Mouse (Mus musculus) liver, postnatal 0 days (tissue): ENCODE measurements at regions not wholly inside any gene's neighbourhood (a gene's known extent, or its start where the extent isn't known, plus 50 kb on each side); places are given as distances from the start of the nearest gene placed in this dataset.

ENCODE experiments used
- ATAC-seq: fragments of 200-750 bp; cut with Nextera tagmentation; 2 replicates; pipeline ENCODE4 v1.8.0; 2017; ENCODE audit warnings: mild to moderate bottlenecking, moderate library complexity
- DNase-seq: peaks from one replicate; pipeline ENCODE4 v3.0.0-alpha.2; 2016
- H3K27ac ChIP-seq: fragments of 300-500 bp; sonication (generic); 2 replicates; pipeline ENCODE4 v1.5.1; 2014; ENCODE audit warnings: antibody characterized with exemption, moderate library complexity, mild to moderate bottlenecking, low read depth
- H3K27me3 ChIP-seq: fragments of 300-500 bp; sonication (generic); 2 replicates; pipeline ENCODE4 v1.6.1; 2014; ENCODE audit warnings: low read length, control low read depth, mixed read lengths; ENCODE audit not compliant: insufficient read depth
- H3K36me3 ChIP-seq: fragments of 300-500 bp; sonication (generic); replicated peaks from 2 replicates; pipeline ENCODE4 v1.6.1; 2014; ENCODE audit warnings: mild to moderate bottlenecking, control low read depth, low read length, moderate library complexity, mixed read lengths; ENCODE audit not compliant: insufficient read depth
- H3K4me1 ChIP-seq: fragments of 300-500 bp; sonication (generic); 2 replicates; pipeline ENCODE4 v1.6.1; 2014; ENCODE audit warnings: antibody characterized with exemption, mild to moderate bottlenecking, control low read depth; ENCODE audit not compliant: insufficient read depth
- H3K4me2 ChIP-seq: fragments of 300-500 bp; sonication (generic); 2 replicates; pipeline ENCODE4 v1.6.1; 2014; ENCODE audit warnings: low read depth, mild to moderate bottlenecking, low read length, moderate library complexity, mixed read lengths
- H3K4me3 ChIP-seq: fragments of 300-500 bp; sonication (generic); 2 replicates; pipeline ENCODE4 v1.5.1; 2014; ENCODE audit warnings: low read depth, low read length
- H3K9ac ChIP-seq: fragments of 300-500 bp; sonication (generic); replicated peaks from 2 replicates; pipeline ENCODE4 v1.6.1; 2014; ENCODE audit warnings: mild to moderate bottlenecking, moderate library complexity
- H3K9me3 ChIP-seq: fragments of 300-500 bp; sonication (generic); 2 replicates; pipeline ENCODE4 v1.6.1; 2016; ENCODE audit warnings: mild to moderate bottlenecking, control low read depth, low read length, mixed read lengths
- CTCF ChIP-seq: sonication (generic); IDR thresholded peaks from 2 replicates; pipeline ENCODE4 v1.5.1; 2016; ENCODE audit warnings: antibody characterized with exemption, low read depth
- EP300 ChIP-seq: IDR thresholded peaks from 2 replicates; pipeline ENCODE4 v1.6.1; 2016; ENCODE audit warnings: antibody characterized with exemption, low read depth, mild to moderate bottlenecking
- WGBS: fragments of 180-500 bp; shearing (Covaris S2); extraction: QIAGEN DNeasy Blood & Tissue Kit; methylation state at CpG from one replicate; pipeline ENCODE4 v1.1.7; 2014; ENCODE audit not compliant: insufficient replicate concordance; 5-methylcytosine and 5-hydroxymethylcytosine counted together

DNA sequence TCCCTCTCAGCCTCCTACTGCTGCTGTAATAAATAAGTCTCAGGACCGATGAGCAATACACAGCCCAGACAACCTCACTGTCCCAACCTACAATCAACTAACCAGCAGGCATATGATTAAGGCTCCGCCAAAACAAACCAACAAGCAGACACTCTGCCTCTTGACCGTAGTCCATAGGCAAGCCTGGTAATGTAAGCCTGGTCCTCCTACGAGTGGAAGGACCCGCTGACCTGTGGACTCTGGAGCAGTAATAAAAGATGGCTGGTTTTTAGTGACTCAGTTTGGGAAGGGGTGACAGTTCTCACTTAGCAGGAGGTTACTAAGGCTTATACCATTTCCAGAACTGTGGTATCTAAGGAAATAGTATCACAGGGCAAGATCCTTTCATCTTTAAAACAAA, 53.4 kb downstream of the Gm47996 start:
- no peak overlapping the region for H3K4me2 ChIP-seq
- no peaks in the 10 kb centered on the region for H3K36me3 ChIP-seq
- ATAC-seq (no peak), DNase-seq (no peak)
- no peak overlapping the region for H3K9ac ChIP-seq
- no peaks in the 10 kb centered on the region for H3K4me1 ChIP-seq
- WGBS = 82% methylated on average over 5 of the region's 5 CpGs
- TF ChIP-seq CTCF (no peak), EP300 (no peak)
- no peak overlapping the region for H3K27ac ChIP-seq
- no peaks in the 10 kb centered on the region for H3K9me3 ChIP-seq
- no peaks in the 10 kb centered on the region for H3K27me3 ChIP-seq
- no peak overlapping the region for H3K4me3 ChIP-seq

GRCm38 (mm10) chr1:151263830-151264229, 53.9 kb downstream of the Gm47996 start:
- Histone ChIP-seq H3K9me3 (no peaks in the 10 kb centered on the region), H3K4me1 (no peaks in the 10 kb centered on the region), H3K27me3 (no peaks in the 10 kb centered on the region), H3K27ac (no peak overlapping the region), H3K9ac (no peak overlapping the region), H3K4me2 (no peak overlapping the region), H3K36me3 (no peaks in the 10 kb centered on the region), H3K4me3 (no peak overlapping the region)
- WGBS = 71% methylated on average over 2 of the region's 2 CpGs
- DNase-seq (no peak), ATAC-seq (no peak)
- TF ChIP-seq CTCF (no peak), EP300 (no peak)

DNA sequence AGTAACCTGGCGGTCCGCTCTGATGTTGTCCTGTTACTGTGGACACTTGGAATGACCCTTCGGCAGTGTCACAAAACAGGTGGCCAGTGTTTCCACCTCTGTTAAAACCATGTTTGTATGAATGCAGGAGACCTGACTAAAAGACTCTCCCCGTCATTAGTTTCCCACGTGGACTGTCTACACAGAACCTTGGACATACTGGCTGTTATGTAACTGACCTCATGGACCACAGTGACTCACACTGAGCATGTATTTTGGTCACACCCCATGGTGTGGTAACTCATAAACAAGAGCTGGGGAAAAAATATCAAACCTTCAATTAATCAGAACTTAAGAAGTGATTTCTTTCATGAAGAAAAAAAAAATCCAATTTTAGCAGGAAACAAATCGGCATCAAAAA, 54.9 kb downstream of the Gm47996 start:
- no peaks in the 10 kb centered on the region for H3K4me1 ChIP-seq
- no peaks in the 10 kb centered on the region for H3K9me3 ChIP-seq
- H3K4me3 ChIP-seq = no peak overlapping the region
- peak overlapping the region; percentile 68 for H3K27ac ChIP-seq
- H3K4me2 ChIP-seq = no peak overlapping the region
- TF ChIP-seq EP300 (peak; percentile 77), CTCF (no peak)
- H3K9ac ChIP-seq = no peak overlapping the region
- peak; percentile 21 for DNase-seq
- WGBS = 75% methylated on average over 6 of the region's 6 CpGs
- H3K27me3 ChIP-seq = no peaks in the 10 kb centered on the region
- peak; percentile 98 for ATAC-seq
- no peaks in the 10 kb centered on the region for H3K36me3 ChIP-seq

- no peaks in the 10 kb centered on the region for H3K36me3 ChIP-seq
- no peak overlapping the region for H3K4me3 ChIP-seq
- DNase-seq (no peak), ATAC-seq (no peak)
- TF ChIP-seq EP300 = no peak
- TF ChIP-seq CTCF = no peak
- no peak overlapping the region for H3K4me2 ChIP-seq
- no peak overlapping the region for H3K27ac ChIP-seq
- no peaks in the 10 kb centered on the region for H3K27me3 ChIP-seq
- no peaks in the 10 kb centered on the region for H3K9me3 ChIP-seq
- 55% methylated on average over 5 of the region's 5 CpGs for WGBS
- H3K4me1 ChIP-seq = no peaks in the 10 kb centered on the region
- no peak overlapping the region for H3K9ac ChIP-seq
Measured at GRCm38 (mm10) chr1:151265590-151265989, 55.7 kb downstream of the Gm47996 start.

DNA sequence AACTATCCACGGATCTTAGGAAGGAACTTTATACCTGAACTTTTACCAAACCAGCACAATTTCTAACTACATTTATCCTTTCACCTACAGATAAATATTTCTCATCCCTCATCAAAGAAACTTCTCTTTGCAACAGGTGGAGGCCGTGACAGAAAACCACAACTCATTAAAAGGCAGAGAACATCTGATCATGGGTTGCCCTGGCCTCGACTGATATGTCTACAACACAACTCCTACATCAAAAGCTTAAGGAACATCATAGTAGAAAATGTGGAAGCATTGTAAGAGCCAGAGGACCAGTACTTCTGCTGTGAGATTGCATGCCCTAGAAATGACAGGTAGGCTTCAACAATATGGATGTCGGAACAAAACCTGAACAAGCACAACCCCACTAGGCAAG, 56.8 kb downstream of the Gm47996 start:
- Histone ChIP-seq H3K4me1 (peaks cover 4% of the 10 kb centered on the region), H3K27me3 (no peaks in the 10 kb centered on the region), H3K36me3 (no peaks in the 10 kb centered on the region), H3K4me3 (no peak overlapping the region), H3K9me3 (no peaks in the 10 kb centered on the region), H3K9ac (no peak overlapping the region), H3K27ac (no peak overlapping the region), H3K4me2 (no peak overlapping the region)
- ATAC-seq (no peak), DNase-seq (no peak)
- 64% methylated on average over 4 of the region's 4 CpGs for WGBS
- TF ChIP-seq CTCF (no peak), EP300 (no peak)

GRCm38 (mm10) chr1:151270691-151271090, 60.8 kb downstream of the Gm47996 start:
- H3K4me2 ChIP-seq = peak overlapping the region; percentile 44
- H3K27me3 ChIP-seq = no peaks in the 10 kb centered on the region
- no peaks in the 10 kb centered on the region for H3K36me3 ChIP-seq
- H3K9ac ChIP-seq = no peak overlapping the region
- peaks cover 4% of the 10 kb centered on the region for H3K4me1 ChIP-seq
- TF ChIP-seq CTCF = no peak
- no peak; the same call in 1 of the 2 replicates for TF ChIP-seq EP300
- DNase-seq (peak; percentile 46), ATAC-seq (peak; percentile 49; the same call in 1 of the 2 replicates)
- H3K9me3 ChIP-seq = no peaks in the 10 kb centered on the region
- 7% methylated on average over 8 of the region's 8 CpGs for WGBS
- peak overlapping the region; percentile 71 for H3K27ac ChIP-seq
- no peak overlapping the region for H3K4me3 ChIP-seq

DNA sequence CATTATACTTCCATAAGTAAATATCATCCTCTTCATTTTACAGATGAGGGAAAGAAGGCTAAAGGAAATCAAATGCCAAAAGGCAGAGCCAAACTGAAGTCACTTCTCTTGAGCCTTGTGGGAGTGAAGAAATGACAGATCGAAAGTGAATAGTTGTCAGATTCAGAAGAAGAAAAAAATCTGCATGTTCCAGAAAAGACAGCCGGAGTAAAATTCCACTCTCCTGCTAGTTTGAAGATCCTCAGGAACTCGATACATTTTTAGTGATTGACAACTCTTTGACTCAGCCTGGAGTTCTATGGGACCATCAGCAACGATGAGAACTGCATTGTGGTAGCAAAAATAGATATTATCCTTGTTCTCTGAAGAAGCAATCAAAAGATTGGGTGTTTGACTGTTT, 64.4 kb downstream of the Gm47996 start:
- Histone ChIP-seq H3K27me3 (no peaks in the 10 kb centered on the region), H3K4me2 (no peak overlapping the region), H3K4me1 (peaks cover 4% of the 10 kb centered on the region), H3K36me3 (no peaks in the 10 kb centered on the region), H3K9ac (no peak overlapping the region), H3K4me3 (no peak overlapping the region), H3K27ac (no peak overlapping the region), H3K9me3 (no peaks in the 10 kb centered on the region)
- ATAC-seq (no peak), DNase-seq (no peak)
- TF ChIP-seq CTCF = no peak
- TF ChIP-seq EP300 = no peak
- WGBS = 81% methylated on average over 4 of the region's 4 CpGs
